Mouse (Mus musculus) small intestine, adult 2 months (tissue): ENCODE data around the gene Pctp.

Experiments used
- CTCF ChIP-seq: fragments of 200-500 bp; IDR thresholded peaks from 2 replicates; pipeline ENCODE4 v1.5.1; 2012; ENCODE audit warnings: low read depth, mild to moderate bottlenecking, control low read depth, inconsistent platforms, low read length, moderate library complexity, mixed read lengths; ENCODE audit not compliant: insufficient replicate concordance, insufficient read length; ENCODE audit errors: extremely low read depth
- POLR2A ChIP-seq: fragments of 200-500 bp; IDR thresholded peaks from 2 replicates; pipeline ENCODE4 v1.6.1; 2012; ENCODE audit warnings: low read depth, mild to moderate bottlenecking, control low read depth, inconsistent platforms, low read length, moderate library complexity

GRCm38 (mm10) chr11:89996406-89996805 lies 6.3 kb downstream of the Pctp start:
- TF ChIP-seq CTCF (no peak), POLR2A (no peak)
